Mouse (Mus musculus) gonadal fat pad, adult 2 months (tissue): ENCODE data around the gene Uhrf2. TPM values are rescaled to one million over a fixed set of nuclear protein-coding genes. Genes with fewer than 3 reads are reported as not detected.

Experiments used
- DNase-seq: peaks from one replicate; pipeline ENCODE4 v3.0.0-alpha.2; 2012; ENCODE audit warnings: low read depth
- polyA plus RNA-seq: library from polyadenylated mRNA; depleted of rRNA; stranded (reverse); fragments of >200 nt; gene quantifications from 2 replicates; pipeline ENCODE4 v1.2.3, GENCODE M21; 2012

The Uhrf2 gene
- polyA plus RNA-seq, 1 experiment: 58.8 TPM

DNA sequence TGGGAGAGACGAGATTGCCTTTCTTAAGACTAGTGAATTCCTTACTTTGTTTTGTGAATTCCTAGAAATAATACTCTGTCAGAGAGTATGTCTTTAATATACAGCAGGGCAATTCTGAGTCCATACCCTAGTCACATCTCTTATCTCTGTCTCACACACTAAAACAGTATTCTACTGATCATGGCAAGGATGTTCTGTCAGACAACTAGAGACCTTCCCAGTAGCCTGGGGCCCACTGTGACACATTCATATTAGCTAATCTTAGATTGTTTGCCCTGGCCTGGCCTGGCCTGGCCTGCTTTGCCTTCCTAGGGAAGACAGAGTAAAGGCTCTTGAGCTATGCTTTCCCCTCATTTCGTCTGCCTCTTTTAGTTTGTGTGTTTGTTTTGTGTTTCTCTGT lies 20.3 kb downstream of the Uhrf2 start:
- DNase-seq: no peak

GRCm38 (mm10) chr19:30051479-30051878 lies 21.2 kb downstream of the Uhrf2 start:
- no peak for DNase-seq

GRCm38 (mm10) chr19:30054218-30054617 lies 23.9 kb downstream of the Uhrf2 start:
- no peak for DNase-seq

DNA sequence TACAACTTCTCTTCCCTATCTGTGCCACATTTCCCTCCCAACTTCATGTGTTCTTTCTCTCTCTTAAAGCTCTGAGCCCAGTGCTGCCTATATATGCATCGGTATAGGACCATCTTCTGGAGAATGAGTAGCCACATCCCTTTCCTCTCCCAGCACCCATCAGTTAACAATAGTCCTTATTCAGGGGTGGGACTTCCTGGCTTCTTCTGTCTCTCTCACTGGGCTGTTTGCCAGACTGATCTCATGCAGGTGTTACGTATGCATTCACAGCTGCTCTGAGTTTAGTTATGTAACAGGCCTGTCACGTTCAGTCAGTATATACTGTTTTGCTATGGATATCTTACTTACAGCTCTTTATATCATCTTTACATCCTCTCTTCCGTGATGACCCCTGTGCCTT lies 35.5 kb downstream of the Uhrf2 start:
- DNase-seq: no peak

GRCm38 (mm10) chr19:30090163-30090562 lies 59.9 kb downstream of the Uhrf2 start:
- DNase-seq: no peak

GRCm38 (mm10) chr19:30091644-30092295 lies 61.5 kb downstream of the Uhrf2 start:
- no peak for DNase-seq

DNA sequence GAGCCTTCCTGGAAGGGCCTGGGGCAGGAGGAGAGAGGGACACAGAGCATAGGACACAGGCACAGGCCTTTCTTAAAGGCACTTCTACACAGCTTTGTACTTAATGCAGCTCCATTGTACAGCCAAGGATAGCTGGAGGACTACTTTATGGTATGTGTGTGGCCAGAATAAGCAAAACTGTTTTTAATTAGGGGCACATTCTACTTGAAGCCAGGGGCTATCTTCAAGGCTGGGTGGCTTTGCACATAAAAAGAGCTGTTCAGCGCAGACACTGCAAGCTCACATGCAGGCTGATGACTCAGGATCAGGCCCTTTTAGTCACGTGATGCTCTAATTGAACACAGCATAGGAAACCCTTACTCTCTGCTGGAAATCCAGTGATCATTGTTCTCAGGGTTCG lies 65.9 kb downstream of the Uhrf2 start:
- DNase-seq: no peak

GRCm38 (mm10) chr19:30097039-30097438 lies 66.7 kb downstream of the Uhrf2 start:
- DNase-seq: no peak

- DNase-seq: no peak
Measured at GRCm38 (mm10) chr19:30100571-30100970, 70.3 kb downstream of the Uhrf2 start.

- DNase-seq: no peak
Measured at GRCm38 (mm10) chr19:30102620-30103019, 72.3 kb downstream of the Uhrf2 start.

GRCm38 (mm10) chr19:30105045-30105842 lies 74.9 kb downstream of the Uhrf2 start:
- no peak for DNase-seq

GRCm38 (mm10) chr19:30107221-30107845 lies 77.0 kb downstream of the Uhrf2 start:
- DNase-seq: no peak

DNA sequence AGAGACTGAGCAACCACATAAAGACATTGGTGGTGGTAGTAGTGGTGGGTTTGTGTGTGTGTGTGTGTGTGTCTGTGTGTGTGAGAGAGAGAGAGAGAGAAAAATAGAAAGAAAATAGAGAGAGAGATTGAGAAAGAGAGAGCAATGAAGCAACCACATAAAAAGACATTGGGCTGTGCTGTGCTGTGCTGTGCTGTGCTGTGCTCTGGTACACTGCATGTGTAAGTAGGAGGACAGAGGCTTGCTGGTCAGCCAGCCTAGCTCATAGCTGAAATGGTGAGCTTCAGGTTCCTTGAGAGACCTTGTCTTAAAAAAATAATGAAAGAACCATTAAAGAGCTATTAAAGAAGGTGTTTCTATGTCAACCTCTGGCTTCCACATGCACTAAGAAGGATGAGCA lies 78.3 kb downstream of the Uhrf2 start:
- no peak for DNase-seq

GRCm38 (mm10) chr19:30109122-30109521 lies 78.8 kb downstream of the Uhrf2 start:
- no peak for DNase-seq

GRCm38 (mm10) chr19:30111421-30111820 lies 81.1 kb downstream of the Uhrf2 start:
- DNase-seq: no peak

- no peak for DNase-seq
Measured at GRCm38 (mm10) chr19:30112961-30113688, 82.8 kb downstream of the Uhrf2 start.

- DNase-seq: no peak
Measured at GRCm38 (mm10) chr19:30114919-30115441, 84.7 kb downstream of the Uhrf2 start.

- no peak for DNase-seq
Measured at GRCm38 (mm10) chr19:30115606-30116005, 85.3 kb downstream of the Uhrf2 start.

- no peak for DNase-seq
Measured at GRCm38 (mm10) chr19:30117241-30117640, 86.9 kb downstream of the Uhrf2 start.

DNA sequence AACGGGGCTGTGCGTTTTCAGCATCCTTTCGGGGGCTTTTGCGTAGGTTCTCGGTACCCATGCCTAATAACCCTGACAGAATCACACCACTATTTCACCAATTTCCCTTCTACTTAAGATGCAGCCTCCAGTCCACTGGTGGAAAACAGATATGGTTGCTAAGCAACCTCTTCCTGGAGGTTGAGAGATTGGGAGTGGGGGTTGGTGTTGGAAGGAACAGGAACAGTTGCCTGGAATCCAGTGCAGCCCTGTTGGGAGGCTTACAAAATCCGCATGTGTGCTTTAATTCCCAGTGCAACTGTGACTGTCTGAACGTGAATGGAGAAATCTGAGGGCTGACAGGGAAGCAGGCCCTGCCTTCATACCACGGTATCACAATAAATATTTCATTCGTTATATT lies 87.5 kb downstream of the Uhrf2 start:
- no peak for DNase-seq

- DNase-seq: no peak
Measured at GRCm38 (mm10) chr19:30118344-30119312, 88.3 kb downstream of the Uhrf2 start.
